Mouse (Mus musculus): Measurements from ENCODE around the gene Gm45140. TPM values are rescaled to one million over a fixed set of nuclear protein-coding genes. Genes with fewer than 3 reads are reported as not detected.

Gm45140 gene
- 40.7 TPM for polyA plus RNA-seq (2017; shearing (Covaris generic))

DNA sequence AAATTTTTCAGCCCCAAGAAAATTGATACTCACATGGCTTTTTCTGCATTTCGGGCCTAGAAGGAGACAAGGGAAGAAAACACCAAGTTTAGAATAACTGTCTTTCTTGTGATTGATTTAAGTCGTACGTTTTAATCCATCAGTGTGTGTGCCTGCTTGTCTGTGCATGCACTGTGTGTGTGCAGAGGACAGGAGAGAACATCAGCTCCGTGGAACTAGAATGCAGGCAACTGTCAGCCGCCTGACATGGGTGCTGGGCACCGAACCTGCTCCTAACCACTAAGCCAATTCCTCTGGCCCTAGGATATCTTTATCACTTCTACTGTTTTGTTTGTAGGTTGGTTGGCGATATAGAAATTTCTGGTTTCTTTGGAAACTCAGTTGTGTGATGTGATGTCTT, at the start of gene Gm45140:
Gm45140 (minus strand) TSS at position 101 of the 400 bp plus-strand sequence.

DNA sequence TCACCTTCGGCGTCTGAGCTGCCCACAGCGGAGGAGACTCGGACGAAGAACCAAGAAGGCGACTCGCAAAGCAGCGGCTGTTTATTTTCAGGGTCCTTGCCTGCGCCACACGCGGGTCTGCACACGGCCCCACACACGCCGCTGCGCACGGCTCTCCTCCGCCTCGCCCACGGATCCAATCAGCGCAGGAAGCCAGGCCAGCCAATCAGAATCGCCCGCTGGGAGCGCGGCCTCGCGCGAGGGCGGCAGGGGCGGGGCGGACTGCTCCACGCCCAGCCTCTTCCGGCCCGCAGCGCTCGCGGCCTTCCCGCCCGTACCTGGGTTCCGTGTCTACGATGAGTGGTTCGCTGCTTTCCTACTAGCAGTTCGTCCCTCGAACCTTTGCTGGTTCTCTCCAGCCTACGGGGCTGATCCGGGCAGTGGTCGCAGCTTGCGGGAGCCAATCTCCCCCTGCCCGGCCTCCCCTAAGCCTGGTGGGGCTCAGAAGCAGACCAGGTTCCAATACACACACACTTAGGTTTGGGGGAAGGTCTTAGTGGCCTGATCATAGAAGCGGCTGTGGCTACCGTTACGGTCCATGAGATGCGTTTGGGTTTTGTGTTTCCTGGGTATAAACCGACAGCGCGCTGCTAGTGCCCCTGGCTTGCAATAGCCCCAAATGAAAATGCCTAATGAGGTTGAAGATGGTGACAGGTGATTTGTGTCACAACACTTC, 15.5 kb upstream of the Gm45140 start, which contains the start of gene Cnbp:
Cnbp (minus strand) TSS at position 207 of the 715 bp plus-strand sequence.

DNA sequence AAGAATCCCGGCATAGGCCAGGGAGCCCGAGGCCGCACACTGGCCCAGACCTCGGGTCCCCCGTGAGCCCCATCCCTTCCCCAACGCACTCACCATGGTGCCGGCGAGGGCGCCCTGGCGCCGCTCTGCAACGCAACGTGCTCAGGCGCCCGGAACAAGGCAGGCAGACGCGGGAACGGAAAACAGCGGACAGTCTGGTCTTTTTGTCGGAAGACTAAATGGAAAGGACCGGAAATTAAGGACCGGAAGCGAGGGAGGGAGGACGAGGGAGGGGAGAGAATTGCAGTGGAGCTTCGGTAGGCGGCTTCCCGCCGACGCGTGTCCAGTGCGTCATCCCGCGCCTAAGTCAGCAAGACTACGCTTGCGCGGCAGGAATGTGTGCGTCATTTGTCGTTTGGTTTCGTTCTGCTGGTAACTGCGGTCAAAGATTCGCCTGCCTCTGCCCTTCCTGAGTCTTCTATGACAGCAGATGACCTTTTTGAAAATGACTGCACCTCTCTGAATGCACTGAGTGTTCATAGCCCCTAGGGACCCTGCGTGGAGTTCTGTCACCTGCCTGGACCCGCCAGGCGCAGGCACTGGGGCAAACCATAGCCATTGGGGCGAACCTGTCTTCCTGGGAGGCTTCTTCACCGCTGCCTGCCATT, 3.1 kb upstream of the Gm45140 start, which contains the start of gene Isy1:
Isy1 (minus strand) TSS at position 248 of the 647 bp plus-strand sequence.

DNA sequence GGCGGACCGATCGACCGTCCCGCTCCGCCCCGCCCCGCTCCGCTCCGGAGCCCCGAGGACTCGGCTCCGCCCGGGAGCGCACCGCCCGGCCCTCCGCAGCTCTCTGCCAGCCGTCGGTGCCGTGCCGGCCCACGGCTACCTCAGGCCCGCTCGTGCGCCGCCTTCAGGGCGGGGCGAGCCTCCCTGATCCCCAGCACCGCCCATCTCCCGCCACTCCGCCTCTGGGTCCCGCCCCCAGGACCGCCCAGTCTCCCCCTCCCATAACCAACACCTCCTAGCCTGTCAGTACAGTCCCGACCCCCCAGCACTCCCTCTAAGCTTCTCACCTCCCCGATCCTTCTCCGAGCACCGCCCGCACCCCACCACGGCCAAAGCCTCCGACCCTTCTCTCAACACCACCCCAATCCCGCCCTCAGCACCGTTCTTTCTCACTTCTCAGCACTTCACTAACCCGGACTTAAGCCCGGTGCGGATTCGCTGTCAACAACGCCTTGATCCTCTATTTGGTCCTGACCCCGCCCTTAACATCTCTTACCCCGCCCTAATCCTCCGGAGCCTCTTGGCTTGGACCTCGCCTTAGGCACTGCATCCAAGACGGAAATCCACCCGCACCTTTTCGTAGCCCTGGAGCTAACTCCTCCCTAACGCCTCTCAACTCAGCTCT, 23.8 kb downstream of the Gm45140 start, which contains the start of gene Rab43:
Rab43 (minus strand) TSS at position 490 of the 664 bp plus-strand sequence.

DNA sequence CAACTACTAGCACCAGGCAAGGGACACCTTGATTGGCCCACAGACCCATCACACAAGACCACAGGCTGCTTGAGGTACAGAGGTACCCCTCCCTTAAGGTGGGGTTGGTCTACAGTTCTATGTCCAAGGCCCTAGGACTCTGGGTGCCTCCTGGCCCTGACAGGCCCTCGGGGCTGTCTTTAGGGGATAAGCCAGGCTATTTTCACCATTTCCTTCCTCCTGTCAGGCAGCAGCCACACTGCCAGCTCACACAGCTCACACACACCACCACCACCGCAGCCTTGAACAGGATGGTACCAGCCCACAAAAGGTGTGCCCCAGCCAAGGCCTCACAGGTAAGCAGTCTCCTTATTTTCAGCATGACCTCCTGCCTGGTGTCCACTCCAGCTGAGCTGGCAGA, 57.8 kb downstream of the Gm45140 start, which contains the start of gene Gp9:
Gp9 (plus strand) TSS at position 231 of the 400 bp plus-strand sequence.

Other genes with a start within 250 kb of the Gm45140 start
- 0.50 TPM for gene Prokr1, start 245.1 kb downstream of the Gm45140 start, polyA plus RNA-seq (2017; shearing (Covaris generic))
- gene Aplf, start 163.6 kb downstream of the Gm45140 start, polyA plus RNA-seq (2017; shearing (Covaris generic)): 4.0 TPM
- 0.45 TPM for gene Efcc1, start 104.9 kb downstream of the Gm45140 start, polyA plus RNA-seq (2017; shearing (Covaris generic))
- not detected for gene Gp9, start 57.7 kb downstream of the Gm45140 start, polyA plus RNA-seq (2017; shearing (Covaris generic))
- gene Rab43, start 23.6 kb downstream of the Gm45140 start, polyA plus RNA-seq (2017; shearing (Covaris generic)): 68.3 TPM
- gene Isy1, start 3.0 kb upstream of the Gm45140 start, polyA plus RNA-seq (2017; shearing (Covaris generic)): 272 TPM
- gene Cnbp, start 15.3 kb upstream of the Gm45140 start, polyA plus RNA-seq (2017; shearing (Covaris generic)): 1,948 TPM
- 168 TPM for gene Copg1, start 52.0 kb upstream of the Gm45140 start, polyA plus RNA-seq (2017; shearing (Covaris generic))
- gene Hmces, start 78.1 kb upstream of the Gm45140 start, polyA plus RNA-seq (2017; shearing (Covaris generic)): 95.9 TPM
- gene H1fx, start 145.8 kb upstream of the Gm45140 start, polyA plus RNA-seq (2017; shearing (Covaris generic)): not detected
- 271 TPM for gene Rab7, start 209.5 kb upstream of the Gm45140 start, polyA plus RNA-seq (2017; shearing (Covaris generic))
- gene Rpn1, start 248.7 kb upstream of the Gm45140 start, polyA plus RNA-seq (2017; shearing (Covaris generic)): 107 TPM